ENCODE assay signal across 30 mouse cellular contexts in the genomic region with DNA sequence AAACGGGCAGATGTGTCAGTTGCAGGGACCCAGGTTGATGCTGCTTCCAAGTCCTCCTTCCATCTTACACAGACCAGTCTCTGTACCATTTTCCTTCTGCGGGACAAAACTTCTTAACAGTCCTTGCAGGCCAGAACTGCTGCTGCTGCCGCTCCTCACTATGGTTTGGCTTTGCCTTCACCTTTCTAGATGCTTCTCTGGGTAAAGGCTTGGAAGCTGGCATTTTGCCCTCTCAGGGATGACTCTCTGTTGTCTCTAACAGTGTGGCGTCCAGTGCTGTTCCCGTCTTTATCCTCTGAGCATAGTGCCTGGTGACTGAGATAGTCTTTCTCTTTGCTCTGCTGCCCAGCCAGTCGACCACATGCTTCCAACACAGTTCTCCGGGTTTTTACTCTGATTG.
"Had no signal": no experiment of that assay in that cellular context is flagged by ENCODE, and none has a peak within 500 bp of the region (broad histone marks: within the 10 kb centered on the region; RNA-seq: fewer than 3 reads in every experiment).

No protein-coding gene starts in this region.

- H3K4me3 ChIP-seq: limb, embryonic 10.5 days; limb, embryonic 12.5 days; limb, embryonic 13.5 days; limb, embryonic 15.5 days; liver, embryonic 12.5 days; liver, embryonic 13.5 days; liver, embryonic 15.5 days; lung, embryonic 15.5 days; megakaryocyte, embryonic 14.5 days; midbrain, embryonic 10.5 days; midbrain, embryonic 12.5 days; midbrain, embryonic 13.5 days; myocyte; neural tube, embryonic 12.5 days; neural tube, embryonic 13.5 days had no signal

- H3K9ac ChIP-seq: limb, embryonic 12.5 days; limb, embryonic 13.5 days; limb, embryonic 15.5 days; liver, embryonic 12.5 days; liver, embryonic 13.5 days; liver, embryonic 14.5 days; liver, embryonic 15.5 days; liver, postnatal 0 days; lung, embryonic 14.5 days; lung, embryonic 15.5 days; midbrain, embryonic 12.5 days; midbrain, embryonic 13.5 days; neural tube, embryonic 12.5 days; neural tube, embryonic 13.5 days had no signal

- H3K36me3 ChIP-seq: liver, embryonic 13.5 days; liver, embryonic 15.5 days had no signal

- DNase-seq: left cerebral cortex, postnatal 4 days; liver; liver, embryonic 13.5 days; liver, postnatal 0 days; lung, adult 18-20 months; lung, adult 2 months; lung, embryonic 14.5 days; lung, postnatal 10 days; lung, postnatal 14 days; lung, postnatal 36 days; lung, postnatal 4 days; midbrain, embryonic 14.5 days had no signal

- H3K4me1 ChIP-seq: liver, embryonic 12.5 days; liver, embryonic 13.5 days; liver, embryonic 15.5 days; lung, embryonic 15.5 days; midbrain, embryonic 12.5 days; midbrain, embryonic 13.5 days; neural tube, embryonic 12.5 days; neural tube, embryonic 13.5 days had no signal

- H3K27ac ChIP-seq: limb, embryonic 10.5 days; limb, embryonic 12.5 days; limb, embryonic 13.5 days; limb, embryonic 15.5 days; liver, embryonic 12.5 days; liver, embryonic 13.5 days; liver, embryonic 14.5 days; liver, embryonic 15.5 days; lung, embryonic 15.5 days; macrophage; midbrain, embryonic 10.5 days; midbrain, embryonic 12.5 days; midbrain, embryonic 13.5 days; neural tube, embryonic 12.5 days; neural tube, embryonic 13.5 days had no signal

- ATAC-seq: liver, embryonic 12.5 days; liver, postnatal 0 days; midbrain, embryonic 13.5 days; midbrain, embryonic 16.5 days had no signal

- H3K4me2 ChIP-seq: limb, embryonic 12.5 days; limb, embryonic 13.5 days; limb, embryonic 15.5 days; liver, embryonic 11.5 days; liver, embryonic 12.5 days; liver, embryonic 13.5 days; liver, embryonic 15.5 days; lung, embryonic 14.5 days; lung, embryonic 15.5 days; midbrain, embryonic 12.5 days; midbrain, embryonic 13.5 days; neural tube, embryonic 12.5 days; neural tube, embryonic 13.5 days had no signal

- H3K9me3 ChIP-seq: limb, embryonic 10.5 days; limb, embryonic 12.5 days; limb, embryonic 13.5 days; limb, embryonic 15.5 days; liver, embryonic 12.5 days; liver, embryonic 13.5 days; liver, embryonic 15.5 days; lung, embryonic 15.5 days; megakaryocyte, embryonic 14.5 days; midbrain, embryonic 10.5 days; midbrain, embryonic 12.5 days; midbrain, embryonic 13.5 days; neural tube, embryonic 12.5 days; neural tube, embryonic 13.5 days had no signal

- H3K27me3 ChIP-seq: limb, embryonic 12.5 days; limb, embryonic 13.5 days; limb, embryonic 15.5 days; liver, embryonic 12.5 days; liver, embryonic 13.5 days; liver, embryonic 15.5 days; lung, embryonic 15.5 days; megakaryocyte, embryonic 14.5 days; midbrain, embryonic 12.5 days; midbrain, embryonic 13.5 days; neural tube, embryonic 12.5 days; neural tube, embryonic 13.5 days had no signal
